Mouse (Mus musculus) retina, adult 2 months (tissue): ENCODE measurements around the gene 1500011B03Rik.
A peak's percentile ranks its signal among the peaks of the same experiment; 100 is the strongest.

Source experiments
- DNase-seq: peaks from one replicate; pipeline ENCODE4 v3.0.0-alpha.2; 2012; ENCODE audit warnings: low read depth, low spot score

1500011B03Rik gene

GRCm38 (mm10) chr5:114782991-114783390, 40.3 kb downstream of the 1500011B03Rik start:
- no peak for DNase-seq

GRCm38 (mm10) chr5:114780912-114781311, 42.4 kb downstream of the 1500011B03Rik start:
- no peak for DNase-seq

- no peak for DNase-seq
Measured at GRCm38 (mm10) chr5:114779956-114780489, 43.2 kb downstream of the 1500011B03Rik start.

- DNase-seq: no peak
Measured at GRCm38 (mm10) chr5:114776174-114776573, 47.1 kb downstream of the 1500011B03Rik start.

GRCm38 (mm10) chr5:114775056-114775979, 48.0 kb downstream of the 1500011B03Rik start, which contains the start of gene Git2:
Git2 (minus strand) TSS chr5:114775517.
- no peak for DNase-seq

- peak; percentile 84 for DNase-seq
Measured at GRCm38 (mm10) chr5:114774403-114775051, 48.7 kb downstream of the 1500011B03Rik start, which contains the start of gene Ankrd13a. Ankrd13a (plus strand) TSS chr5:114774677.

- no peak for DNase-seq
Measured at GRCm38 (mm10) chr5:114773780-114774179, 49.5 kb downstream of the 1500011B03Rik start.

GRCm38 (mm10) chr5:114773211-114773710, 50.0 kb downstream of the 1500011B03Rik start:
- peak; percentile 95 for DNase-seq

GRCm38 (mm10) chr5:114772456-114773203, 50.6 kb downstream of the 1500011B03Rik start:
- DNase-seq: no peak

GRCm38 (mm10) chr5:114771796-114772195, 51.5 kb downstream of the 1500011B03Rik start:
- DNase-seq: no peak

- DNase-seq: no peak
Measured at GRCm38 (mm10) chr5:114769786-114770185, 53.5 kb downstream of the 1500011B03Rik start.

GRCm38 (mm10) chr5:114767185-114767584, 56.1 kb downstream of the 1500011B03Rik start:
- DNase-seq: no peak

GRCm38 (mm10) chr5:114766686-114767085, 56.6 kb downstream of the 1500011B03Rik start:
- no peak for DNase-seq

GRCm38 (mm10) chr5:114764812-114765735, 58.2 kb downstream of the 1500011B03Rik start:
- DNase-seq: no peak

GRCm38 (mm10) chr5:114761980-114762379, 61.3 kb downstream of the 1500011B03Rik start:
- no peak for DNase-seq

GRCm38 (mm10) chr5:114759536-114760090, 63.7 kb downstream of the 1500011B03Rik start:
- no peak for DNase-seq
